Mouse (Mus musculus) heart, adult 9 months (tissue): ENCODE measurements around the gene Acot13.

Source experiments
- DNase-seq, 2 experiments: peaks; one replicate each; pipeline ENCODE4 v3.0.0; 2022; ENCODE audit warnings: low spot score in 2 of 2

Gene Acot13

GRCm38 (mm10) chr13:24830756-24831352, 486 bp downstream of the Acot13 start:
- DNase-seq, result peak in 1 of 2 experiments; percentile 21

GRCm38 (mm10) chr13:24826116-24826515, 5.2 kb downstream of the Acot13 start:
- DNase-seq, result no peak

GRCm38 (mm10) chr13:24825587-24825986, 5.8 kb downstream of the Acot13 start:
- no peak for DNase-seq

- peak in 1 of 2 experiments; percentile 38 for DNase-seq
These were observed 6.7 kb downstream of the Acot13 start for GRCm38 (mm10) chr13:24824647-24825046.

GRCm38 (mm10) chr13:24822663-24823343, 8.5 kb downstream of the Acot13 start:
- no peak for DNase-seq

- no peak for DNase-seq
These were observed 11.4 kb downstream of the Acot13 start for GRCm38 (mm10) chr13:24819931-24820330.

GRCm38 (mm10) chr13:24816125-24817092, 14.9 kb downstream of the Acot13 start:
- DNase-seq, result no peak

- no peak for DNase-seq
These were observed 16.7 kb downstream of the Acot13 start for GRCm38 (mm10) chr13:24814616-24815015.

- DNase-seq, result no peak
These were observed 18.8 kb downstream of the Acot13 start for GRCm38 (mm10) chr13:24812521-24812920.

GRCm38 (mm10) chr13:24806079-24806478, 25.3 kb downstream of the Acot13 start:
- no peak for DNase-seq

GRCm38 (mm10) chr13:24803196-24803595, 28.1 kb downstream of the Acot13 start:
- no peak for DNase-seq

- DNase-seq, result peak; percentile 37 to 45
These were observed 29.1 kb downstream of the Acot13 start for GRCm38 (mm10) chr13:24802131-24802691.

GRCm38 (mm10) chr13:24801308-24801921, 29.9 kb downstream of the Acot13 start, which contains the start of gene BC005537:
BC005537 (plus strand) TSS chr13:24801657.
- peak; percentile 21 to 44 for DNase-seq

GRCm38 (mm10) chr13:24800674-24801307, 30.5 kb downstream of the Acot13 start:
- peak; percentile 96 to 97 for DNase-seq

- DNase-seq, result peak; percentile 57 to 71
These were observed 31.2 kb downstream of the Acot13 start for GRCm38 (mm10) chr13:24799925-24800673.

GRCm38 (mm10) chr13:24799378-24799777, 32.0 kb downstream of the Acot13 start:
- DNase-seq, result no peak

- DNase-seq, result no peak
These were observed 32.7 kb downstream of the Acot13 start for GRCm38 (mm10) chr13:24798686-24799085.

GRCm38 (mm10) chr13:24792411-24793045, 38.8 kb downstream of the Acot13 start:
- peak; percentile 39 to 49 for DNase-seq

GRCm38 (mm10) chr13:24791349-24791748, 40.0 kb downstream of the Acot13 start:
- peak; percentile 72 to 80 for DNase-seq

GRCm38 (mm10) chr13:24787477-24787876, 43.9 kb downstream of the Acot13 start:
- no peak for DNase-seq
